ENCODE assay signal across 8 mouse cellular contexts in the genomic region with DNA sequence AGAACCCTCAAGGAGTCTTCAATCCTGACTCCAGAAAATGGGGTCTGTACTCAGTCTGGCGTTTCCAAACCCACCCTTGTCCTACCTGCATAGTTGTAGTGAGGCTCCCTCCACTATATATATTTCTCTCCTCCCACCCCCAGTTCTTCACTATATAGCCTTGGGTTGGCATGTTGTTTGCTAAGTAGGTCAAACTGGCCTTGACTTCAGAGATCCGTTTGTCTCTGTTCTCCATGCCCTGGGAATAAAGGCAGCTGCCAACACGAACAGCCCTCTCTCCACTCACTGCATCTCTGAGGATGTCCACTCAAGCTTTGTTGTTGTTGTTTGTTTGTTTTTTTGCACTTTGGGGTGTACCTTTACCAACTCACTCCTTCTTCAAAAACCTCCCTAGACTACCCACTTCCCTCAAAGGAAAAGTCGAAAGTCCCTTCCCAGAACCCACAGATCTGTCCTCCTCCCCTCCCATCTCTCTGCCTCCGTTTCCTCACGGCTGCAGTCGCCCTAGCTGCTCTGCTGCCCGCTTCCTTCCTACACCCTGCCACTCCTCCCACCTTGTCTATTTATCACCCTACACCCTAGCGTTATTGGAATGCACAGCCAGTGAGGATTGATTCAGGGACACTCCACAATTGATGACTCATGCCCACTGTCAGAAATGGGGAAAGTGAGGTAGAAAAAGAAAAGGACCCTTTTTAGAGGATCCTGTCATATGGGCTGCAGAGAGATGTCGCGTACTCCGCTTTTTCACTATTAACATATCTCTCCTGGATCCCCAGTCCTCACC. TPM values are rescaled to one million over a fixed set of nuclear protein-coding genes. Genes with fewer than 3 reads are reported as not detected.
DNase-seq lines count a peak whose midpoint lies in the region; ATAC-seq lines count a peak whose summit lies in the region.

No protein-coding gene starts in this region.

- peak overlapping the region; percentile 75 for H3K27ac ChIP-seq in kidney, embryonic 15.5 days
- no peak overlapping the region for H3K27ac ChIP-seq in hindbrain, embryonic 12.5 days
- peak overlapping the region; percentile 81 for H3K27ac ChIP-seq in midbrain, embryonic 10.5 days (replicated peaks)

- peak overlapping the region; percentile 81 for H3K9ac ChIP-seq in kidney, embryonic 15.5 days
- H3K9ac ChIP-seq in hindbrain, embryonic 12.5 days: peak overlapping the region; percentile 81

- peaks cover 44% of the 10 kb centered on the region for H3K36me3 ChIP-seq in kidney, embryonic 15.5 days
- H3K36me3 ChIP-seq in hindbrain, embryonic 12.5 days: peaks cover 36% of the 10 kb centered on the region
- peaks cover 44% of the 10 kb centered on the region for H3K36me3 ChIP-seq in midbrain, embryonic 10.5 days

- no peaks in the 10 kb centered on the region for H3K9me3 ChIP-seq in kidney, embryonic 15.5 days (replicated peaks)
- H3K9me3 ChIP-seq in hindbrain, embryonic 12.5 days (replicated peaks): no peaks in the 10 kb centered on the region
- H3K9me3 ChIP-seq in midbrain, embryonic 10.5 days (replicated peaks): no peaks in the 10 kb centered on the region

- H3K4me1 ChIP-seq in kidney, embryonic 15.5 days: peaks cover 39% of the 10 kb centered on the region
- peaks cover 22% of the 10 kb centered on the region for H3K4me1 ChIP-seq in hindbrain, embryonic 12.5 days
- peaks cover 33% of the 10 kb centered on the region for H3K4me1 ChIP-seq in midbrain, embryonic 10.5 days

- WGBS in kidney, embryonic 15.5 days: 13% methylated on average over 12 of the region's 12 CpGs
- 18% methylated on average over 12 of the region's 12 CpGs for WGBS in hindbrain, embryonic 12.5 days
- WGBS in midbrain, embryonic 10.5 days: 20% methylated on average over 12 of the region's 12 CpGs

- DNase-seq in kidney, postnatal 14 days: no peak
- peak; percentile 49 for DNase-seq in c-Kit-negative CD71-positive TER-119-positive erythroid progenitor cells, embryonic 14.5 days (ENCODE audit: low read depth, low spot score)
- no peak for DNase-seq in midbrain, embryonic 10.5 days (ENCODE audit: low spot score)
- DNase-seq in cerebellum, adult 8-10 months: no peak
- no peak for DNase-seq in gastrocnemius, postnatal 10 days
- DNase-seq in embryo, embryonic 11 days: no peak

- peak overlapping the region; percentile 71 for H3K4me3 ChIP-seq in kidney, embryonic 15.5 days (replicated peaks)
- H3K4me3 ChIP-seq in hindbrain, embryonic 12.5 days: peak overlapping the region; percentile 63
- H3K4me3 ChIP-seq in midbrain, embryonic 10.5 days: peak overlapping the region; percentile 76

- H3K4me2 ChIP-seq in kidney, embryonic 15.5 days: peak overlapping the region; percentile 92
- peak overlapping the region; percentile 94 for H3K4me2 ChIP-seq in hindbrain, embryonic 12.5 days (replicated peaks)

- no peaks in the 10 kb centered on the region for H3K27me3 ChIP-seq in kidney, embryonic 15.5 days
- 0 out of 2 replicates have a peak, but pooled peaks cover 2% of the 10 kb centered on the region for H3K27me3 ChIP-seq in hindbrain, embryonic 12.5 days
- no peaks in the 10 kb centered on the region for H3K27me3 ChIP-seq in midbrain, embryonic 10.5 days (ENCODE audit: low read depth, poor library complexity, severe bottlenecking)

- ATAC-seq in kidney, embryonic 15.5 days (replicated peaks; ENCODE audit: low FRiP score): no peak
- no peak for ATAC-seq in hindbrain, embryonic 12.5 days (ENCODE audit: low FRiP score)

RNA-seq across cellular contexts. Expression of a gene that starts 0.8 kb away (rescaled TPM):
- 37.6 and 40.5 TPM in 2 replicates for polyA plus RNA-seq in kidney, embryonic 15.5 days (2015; fragmentation: Nextera tagmentation; extraction: Ambion mirVana)
- polyA plus RNA-seq in hindbrain, embryonic 12.5 days (2016; fragmentation: Nextera tagmentation; extraction: Ambion mirVana): 52.4 and 55.2 TPM in 2 replicates
- 45.9 and 46.7 TPM in 2 replicates for polyA plus RNA-seq in midbrain, embryonic 10.5 days (2016; fragmentation: Nextera tagmentation; extraction: Ambion mirVana)
- 10 to 100 TPM; 11.0 to 16.3 TPM for total RNA-seq in gastrocnemius, postnatal 10 days (2021)

RNA-seq across cellular contexts. Expression of a gene that starts 4.3 kb away (rescaled TPM):
- 94.8 and 102 TPM in 2 replicates for polyA plus RNA-seq in kidney, embryonic 15.5 days (2015; fragmentation: Nextera tagmentation; extraction: Ambion mirVana)
- polyA plus RNA-seq in hindbrain, embryonic 12.5 days (2016; fragmentation: Nextera tagmentation; extraction: Ambion mirVana): 80.6 and 87.5 TPM in 2 replicates
- 93.2 and 99.5 TPM in 2 replicates for polyA plus RNA-seq in midbrain, embryonic 10.5 days (2016; fragmentation: Nextera tagmentation; extraction: Ambion mirVana)
- total RNA-seq in gastrocnemius, postnatal 10 days (2021): 10 to 100 TPM; 56.3 to 57.5 TPM

RNA-seq across cellular contexts. Expression of a gene that starts 4.3 kb away (rescaled TPM):
- 15.0 and 17.0 TPM in 2 replicates for polyA plus RNA-seq in kidney, embryonic 15.5 days (2015; fragmentation: Nextera tagmentation; extraction: Ambion mirVana)
- polyA plus RNA-seq in hindbrain, embryonic 12.5 days (2016; fragmentation: Nextera tagmentation; extraction: Ambion mirVana): 18.1 and 19.5 TPM in 2 replicates
- polyA plus RNA-seq in midbrain, embryonic 10.5 days (2016; fragmentation: Nextera tagmentation; extraction: Ambion mirVana): 17.0 and 19.6 TPM in 2 replicates
- 1 to 10 TPM; 1.5 to 2.3 TPM for total RNA-seq in gastrocnemius, postnatal 10 days (2021)

RNA-seq across cellular contexts. Expression of a gene that starts 4.6 kb away (rescaled TPM):
- polyA plus RNA-seq in kidney, embryonic 15.5 days (2015; fragmentation: Nextera tagmentation; extraction: Ambion mirVana): 152 TPM in 2 replicates
- 128 and 139 TPM in 2 replicates for polyA plus RNA-seq in hindbrain, embryonic 12.5 days (2016; fragmentation: Nextera tagmentation; extraction: Ambion mirVana)
- 131 and 133 TPM in 2 replicates for polyA plus RNA-seq in midbrain, embryonic 10.5 days (2016; fragmentation: Nextera tagmentation; extraction: Ambion mirVana)
- total RNA-seq in gastrocnemius, postnatal 10 days (2021): 100 to 1,000 TPM in 1 of 2 experiments, 10 to 100 TPM in 1; 93.7 to 104 TPM

RNA-seq across cellular contexts. Expression of a gene that starts 6.4 kb away (rescaled TPM):
- 3.8 and 6.0 TPM in 2 replicates for polyA plus RNA-seq in kidney, embryonic 15.5 days (2015; fragmentation: Nextera tagmentation; extraction: Ambion mirVana)
- 4.2 and 6.3 TPM in 2 replicates for polyA plus RNA-seq in hindbrain, embryonic 12.5 days (2016; fragmentation: Nextera tagmentation; extraction: Ambion mirVana)
- polyA plus RNA-seq in midbrain, embryonic 10.5 days (2016; fragmentation: Nextera tagmentation; extraction: Ambion mirVana): 4.4 and 7.2 TPM in 2 replicates
- 1 to 10 TPM; 1.4 to 2.3 TPM for total RNA-seq in gastrocnemius, postnatal 10 days (2021)
